Mouse (Mus musculus): ENCODE results near the gene Calr4.

The Calr4 gene

DNA sequence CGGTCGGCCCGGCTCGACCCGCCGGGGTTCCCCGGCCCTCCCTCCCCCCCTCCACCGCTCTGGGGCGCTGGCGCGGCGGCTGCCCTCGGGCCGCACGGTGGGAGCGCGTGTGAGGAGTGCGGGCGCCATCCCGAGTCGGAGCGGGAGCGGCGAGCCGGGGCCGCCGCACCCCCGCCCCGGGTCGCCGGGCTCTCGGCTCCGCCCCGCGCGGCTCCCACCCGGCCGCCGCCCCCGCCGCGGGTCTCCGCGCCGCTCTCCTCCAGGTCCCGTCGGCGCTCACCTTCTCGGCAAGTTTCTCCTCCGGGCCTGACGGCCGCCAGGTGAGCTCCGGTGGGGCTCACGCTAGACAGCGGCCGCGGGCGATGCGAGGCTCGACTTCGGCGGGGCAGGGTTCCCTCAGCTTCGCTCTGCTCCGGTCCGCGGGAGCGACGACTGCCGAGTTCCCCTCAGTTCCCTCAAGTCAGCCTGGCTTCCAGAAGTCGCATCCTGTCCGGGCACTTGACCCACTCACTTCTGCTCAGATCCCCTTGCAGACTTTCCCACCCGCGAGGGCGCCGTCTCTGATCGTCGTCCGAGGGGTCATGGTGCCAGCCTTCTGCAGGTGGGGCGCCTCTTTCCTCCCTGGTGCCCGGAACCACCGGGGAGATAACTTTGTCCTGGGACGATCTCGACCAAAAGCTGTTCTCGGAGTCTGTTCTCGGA is 46.3 kb downstream of the Calr4 start:
- DNase-seq = no peak

GRCm38 (mm10) chr4:109281161-109281560 is 46.9 kb downstream of the Calr4 start:
- DNase-seq = no peak

- no peak for DNase-seq
Measured at GRCm38 (mm10) chr4:109281946-109282345, 47.7 kb downstream of the Calr4 start.

GRCm38 (mm10) chr4:109294629-109295028 is 60.3 kb downstream of the Calr4 start:
- DNase-seq = no peak

DNA sequence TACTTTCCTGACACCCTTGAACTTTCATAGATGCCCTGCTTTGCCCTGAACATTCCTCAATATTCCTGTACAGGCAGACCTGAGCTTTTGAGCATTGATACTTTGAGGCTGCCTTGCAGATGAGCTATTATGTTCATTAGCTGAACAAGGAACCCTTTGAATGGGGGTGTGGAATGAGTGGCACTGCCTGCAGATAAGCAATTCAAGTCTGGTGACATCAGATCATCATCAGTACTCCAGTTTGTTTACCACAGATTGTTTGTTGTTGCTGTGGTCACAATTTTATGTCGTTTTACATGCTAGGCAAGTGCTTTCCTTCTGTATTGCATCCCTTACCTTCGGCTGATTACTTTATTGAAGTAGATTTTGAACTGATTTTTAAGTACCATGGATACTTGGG is 62.2 kb downstream of the Calr4 start:
- DNase-seq = no peak

GRCm38 (mm10) chr4:109299136-109299535 is 64.9 kb downstream of the Calr4 start:
- DNase-seq = no peak

Measured in thymus, postnatal 25 days (tissue).